Mouse (Mus musculus) NIH3T3 (cell line): Measurements from ENCODE around the gene Ddx46.

Experiments used
- DNase-seq: peaks from one replicate; pipeline ENCODE4 v3.0.0-alpha.2; 2012; ENCODE audit warnings: low read depth

Gene Ddx46

DNA sequence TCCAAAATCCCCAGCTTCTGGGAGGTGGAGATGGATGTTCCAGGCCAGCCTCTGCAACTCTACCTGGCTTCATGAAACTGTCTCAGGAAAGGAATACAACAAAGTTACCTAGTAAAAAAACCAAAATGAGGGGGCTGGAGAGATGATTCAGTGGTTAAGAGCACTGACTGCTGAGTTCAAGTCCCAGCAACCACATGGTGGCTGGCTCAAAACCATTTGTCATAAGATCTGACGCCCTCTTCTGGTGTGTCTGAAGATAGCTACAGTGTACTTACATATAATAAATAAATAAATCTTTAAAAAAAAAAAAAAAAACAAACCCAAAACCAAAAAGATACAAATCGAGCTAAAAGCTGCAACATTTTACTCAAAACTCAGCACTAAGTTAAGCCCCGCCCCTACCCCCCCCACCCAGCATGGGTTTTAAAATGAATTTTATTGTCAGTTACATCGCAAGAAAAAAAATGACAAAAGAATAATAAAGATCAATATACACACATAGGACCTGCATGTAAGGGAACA, 91.8 kb downstream of the Ddx46 start:
- no peak for DNase-seq

DNA sequence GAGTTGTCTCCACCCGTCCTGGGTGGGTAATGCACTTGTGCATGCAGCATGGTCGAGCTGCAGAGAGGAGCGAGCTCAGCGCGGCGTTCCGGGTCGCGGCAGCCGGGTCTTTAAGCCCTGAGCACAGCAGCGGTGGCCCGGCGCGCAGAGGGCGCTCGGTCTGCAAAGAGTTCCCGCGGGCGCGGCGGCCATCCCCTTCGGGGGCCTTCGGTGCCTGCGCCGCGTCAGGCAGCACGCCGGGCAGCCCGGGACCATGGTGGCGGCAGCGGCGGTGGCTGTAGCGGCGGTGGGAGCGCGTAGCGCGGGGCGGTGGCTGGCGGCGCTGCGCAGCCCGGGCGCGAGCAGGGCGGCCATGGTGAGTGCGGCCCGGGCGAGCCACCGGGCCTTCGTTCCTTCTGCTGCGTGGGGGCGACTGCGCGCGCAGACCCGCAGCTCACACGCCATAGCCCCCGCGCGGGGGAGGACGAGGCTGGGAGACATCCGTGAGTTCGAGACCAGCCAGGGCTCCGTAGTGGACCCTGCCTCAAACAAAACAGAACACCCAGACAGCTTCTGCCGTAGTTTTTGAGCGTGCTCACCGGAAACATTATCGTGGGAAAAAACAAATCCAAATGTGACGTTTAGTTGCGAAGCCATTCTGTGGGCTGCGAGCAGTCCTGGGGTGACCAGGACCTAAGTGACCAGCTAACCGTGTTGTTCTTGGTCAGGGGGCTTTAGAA, 92.5 kb downstream of the Ddx46 start, which contains the start of gene Pcbd2:
Gene Pcbd2, plus strand, starts transcription at position 249 of the 719 bp plus-strand sequence.
- DNase-seq, result peak; percentile 88

DNA sequence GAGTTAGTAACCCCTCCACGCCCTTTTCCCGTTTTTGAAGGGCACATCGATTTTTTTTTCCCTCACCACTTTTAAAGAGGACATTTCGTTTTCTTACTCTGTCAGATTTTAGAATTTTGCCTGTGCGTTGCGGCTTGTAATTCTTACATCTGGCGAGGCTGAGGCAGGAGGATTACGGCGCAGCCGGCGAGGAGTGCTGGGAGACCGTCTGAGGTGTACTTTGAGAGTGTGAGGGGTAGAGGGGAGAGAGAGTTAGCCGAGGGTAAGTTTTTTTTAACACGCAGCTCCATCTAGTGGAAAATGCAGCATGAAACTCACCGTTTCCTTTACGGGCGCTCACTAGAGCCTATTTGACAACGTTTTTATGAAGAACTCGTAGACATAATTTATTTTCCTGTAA, 93.0 kb downstream of the Ddx46 start:
- peak; percentile 83 for DNase-seq

DNA sequence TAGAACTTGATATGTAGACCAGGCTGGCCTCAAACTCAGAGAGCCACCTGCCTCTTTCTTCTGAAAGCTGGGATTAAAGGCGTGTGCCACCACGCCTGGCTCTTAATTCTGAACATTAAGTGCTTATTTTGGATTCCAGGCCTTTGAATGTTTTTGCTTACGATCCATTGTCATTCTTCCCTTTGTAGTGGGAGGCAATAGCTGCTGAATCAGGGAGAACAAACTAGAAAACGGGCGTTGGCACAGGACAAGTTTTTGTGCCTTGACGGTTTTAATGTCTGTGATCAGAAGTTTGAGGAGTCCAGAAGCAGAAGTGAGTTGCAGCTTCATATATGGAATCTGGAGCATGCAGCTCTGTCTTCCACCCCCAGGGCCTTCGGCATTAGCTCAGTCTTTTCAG, 95.9 kb downstream of the Ddx46 start:
- DNase-seq, result no peak
